Mouse (Mus musculus): ENCODE data around the gene Taf3. TPM values are rescaled to one million over a fixed set of nuclear protein-coding genes. Genes with fewer than 3 reads are reported as not detected.
A peak's percentile ranks its signal among the peaks of the same experiment; 100 is the strongest.

The Taf3 gene
- total RNA-seq, 1 experiment from 2014 or later = 14.4 TPM

DNA sequence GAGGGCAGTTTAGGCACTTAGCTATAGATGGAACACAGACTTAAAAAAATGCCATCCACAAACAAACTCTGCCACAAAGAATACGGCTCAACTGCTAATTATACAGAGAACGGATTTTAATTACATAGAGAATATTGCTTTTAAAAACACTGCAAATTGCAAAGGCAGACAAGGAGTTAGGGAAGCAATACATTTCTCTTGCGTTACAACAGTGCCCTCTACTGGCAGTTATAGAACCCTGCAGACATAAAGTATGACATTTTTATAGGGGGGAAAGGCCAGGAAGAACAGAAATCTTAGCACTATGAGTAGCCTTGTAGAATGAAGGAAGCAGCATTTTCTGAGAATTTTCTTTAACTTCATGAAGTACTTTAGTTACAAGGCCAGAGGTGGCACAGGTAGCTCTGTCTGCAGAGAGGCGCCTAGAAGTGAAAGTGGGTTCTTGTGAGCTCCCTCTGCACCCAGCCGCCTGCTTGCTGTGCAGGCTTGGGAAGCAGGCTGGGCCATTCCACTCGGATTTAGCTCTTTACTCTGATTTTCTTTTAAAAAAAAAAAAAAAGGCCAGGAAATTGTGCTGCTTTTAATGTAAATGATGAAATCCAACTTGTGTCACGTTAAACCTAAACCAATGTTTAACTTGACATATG lies 38.0 kb downstream of the Taf3 start:
- no peak for DNase-seq

DNA sequence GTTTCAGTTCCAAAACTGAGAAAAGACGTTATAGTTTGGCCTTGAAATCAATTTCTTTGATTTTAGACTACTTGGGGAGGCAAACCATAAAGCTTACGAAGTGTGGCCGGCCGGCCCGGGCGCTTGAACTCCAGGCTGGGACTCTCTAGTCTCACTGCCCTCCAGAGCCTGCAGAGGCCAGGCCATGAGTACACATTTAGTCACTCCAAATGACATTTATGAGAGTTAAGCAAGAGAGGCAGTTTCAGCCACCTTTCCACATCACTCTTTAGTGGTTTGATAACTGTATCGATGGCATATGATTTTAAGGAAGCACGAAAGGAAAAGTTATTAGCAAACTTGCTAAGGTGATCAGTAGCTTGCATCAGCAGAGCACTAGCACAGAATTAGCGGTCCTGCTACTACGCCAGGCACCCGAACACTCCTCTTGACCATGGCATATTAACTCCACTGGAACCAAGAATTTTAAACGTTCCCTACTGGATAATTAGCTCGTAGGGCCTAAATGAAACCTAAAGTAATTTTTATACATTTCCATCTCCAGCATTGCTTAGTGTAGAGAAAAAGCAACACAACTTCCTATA lies 38.6 kb downstream of the Taf3 start:
- DNase-seq = peak; percentile 22

DNA sequence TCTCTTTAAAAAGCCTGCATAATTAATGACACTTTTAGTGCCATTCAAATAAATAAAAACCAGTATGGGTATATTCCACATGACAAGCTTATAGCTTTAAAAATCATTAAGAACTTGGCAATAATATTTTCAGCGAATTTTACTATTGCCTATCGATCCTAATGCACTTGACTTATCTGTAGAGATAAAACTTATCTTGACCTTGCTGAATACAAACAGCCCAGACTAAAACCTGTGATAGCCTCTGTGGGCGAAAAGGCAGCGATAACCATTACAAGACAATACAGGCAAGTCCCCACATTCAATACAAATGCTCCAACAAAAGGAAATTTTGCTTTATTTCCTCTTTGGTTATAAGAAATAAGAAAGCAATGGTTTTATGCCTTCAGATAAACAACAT lies 39.8 kb downstream of the Taf3 start:
- DNase-seq = no peak

DNA sequence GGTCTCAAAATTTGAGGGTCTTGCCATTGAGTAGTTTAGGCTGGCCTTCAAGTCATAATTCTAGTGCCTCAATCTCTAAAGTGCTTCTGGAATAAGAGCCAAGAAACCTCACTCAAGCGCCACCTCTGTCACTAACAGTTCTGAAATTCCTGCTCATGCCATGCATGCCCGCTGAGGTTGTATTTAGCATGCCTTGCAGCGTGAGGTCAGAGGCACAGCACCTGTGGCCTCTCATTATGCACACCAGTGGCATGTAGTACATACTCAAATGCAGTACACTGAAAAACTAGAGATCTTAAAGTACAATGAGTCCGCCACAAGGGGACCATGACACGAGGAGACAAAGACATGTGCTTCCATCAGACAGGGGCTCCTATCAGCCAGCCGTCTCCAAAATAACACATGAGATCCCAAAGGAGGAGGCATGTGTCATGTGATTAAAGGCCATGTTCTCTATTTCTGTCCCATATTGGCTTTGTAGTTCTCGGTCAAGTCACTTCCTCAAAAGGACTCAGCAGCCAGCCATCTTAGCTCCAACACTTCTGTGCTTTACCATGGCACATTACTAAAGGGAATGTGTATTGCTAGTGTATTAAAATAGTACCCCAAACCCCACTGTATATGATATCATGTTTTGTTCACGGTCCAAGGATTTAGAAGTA lies 43.3 kb downstream of the Taf3 start:
- DNase-seq = no peak

DNA sequence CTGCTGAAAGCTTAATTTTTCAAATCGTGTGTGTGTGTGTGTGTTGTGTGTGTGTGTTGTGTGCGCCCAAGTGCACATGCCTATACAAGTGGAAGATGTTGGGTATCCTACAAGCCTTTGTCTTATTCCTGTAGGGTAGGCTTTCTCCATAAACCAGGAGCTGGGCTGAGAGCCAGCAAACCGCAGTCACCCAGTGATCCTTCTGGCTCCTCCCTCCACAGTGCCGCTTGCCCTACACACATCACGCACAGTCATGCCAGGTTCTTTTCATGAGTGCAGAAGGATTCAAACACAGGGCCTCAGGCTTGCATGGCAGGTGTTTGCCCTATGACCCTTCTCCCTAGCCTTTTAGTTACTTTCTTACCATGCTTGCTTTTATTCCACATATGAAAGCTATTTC lies 45.0 kb downstream of the Taf3 start:
- DNase-seq = peak; percentile 48

DNA sequence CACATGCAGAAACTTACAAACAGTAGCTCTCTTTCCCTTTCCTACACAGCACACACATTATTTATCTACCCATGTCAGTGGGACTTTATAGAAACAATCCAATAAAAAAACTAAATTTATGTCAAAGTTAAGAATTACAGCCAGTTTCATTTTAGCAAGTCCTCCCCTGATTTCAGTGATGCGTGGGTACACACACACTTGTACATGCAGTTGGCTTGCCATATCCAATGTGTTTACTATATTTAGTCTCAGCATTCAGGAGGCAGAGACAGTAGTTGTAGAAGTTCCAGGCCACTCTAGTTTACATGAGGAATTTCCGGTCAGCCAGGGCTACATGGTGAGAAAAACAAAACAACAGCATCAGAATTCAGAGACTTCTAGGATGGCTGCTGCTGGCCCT lies 46.8 kb downstream of the Taf3 start:
- DNase-seq = no peak

DNA sequence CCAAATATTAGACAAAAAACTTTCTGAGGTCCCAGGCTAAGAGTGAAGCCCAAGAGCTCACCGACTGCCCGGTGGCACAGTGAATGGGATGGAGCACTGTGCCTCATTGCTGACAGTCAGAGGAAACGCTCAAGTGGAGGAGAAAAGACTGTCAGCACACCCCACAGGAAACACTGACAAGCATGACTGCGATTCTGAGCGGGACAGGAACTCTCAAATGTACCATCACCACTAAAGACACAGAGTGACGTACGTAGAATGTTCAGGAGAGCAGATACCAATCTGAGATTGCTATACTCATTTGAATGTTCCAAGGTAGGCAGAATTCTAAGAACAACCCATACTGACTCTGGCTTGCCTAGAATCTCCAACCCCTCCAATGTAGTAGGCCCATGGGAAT lies 50.9 kb downstream of the Taf3 start:
- DNase-seq = no peak

DNA sequence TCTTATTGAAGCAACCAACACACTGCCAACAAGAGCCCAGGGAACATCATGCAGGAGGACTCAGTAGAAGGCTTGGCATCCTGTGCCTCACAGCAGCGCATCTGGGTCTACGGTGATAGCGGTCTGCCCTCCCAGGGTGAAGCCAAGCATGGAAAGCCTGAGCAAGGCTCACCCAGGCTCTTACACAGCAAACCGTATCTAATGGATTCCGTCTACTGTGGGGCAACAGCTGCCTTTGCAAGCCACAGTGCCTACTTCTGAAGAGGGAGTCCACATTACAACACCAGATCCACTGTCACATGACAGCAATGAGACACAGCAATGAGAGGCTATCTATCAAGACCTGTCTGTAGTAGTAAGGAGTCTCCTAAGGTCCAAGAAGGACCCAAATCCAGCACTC lies 52.3 kb downstream of the Taf3 start:
- DNase-seq = no peak

DNA sequence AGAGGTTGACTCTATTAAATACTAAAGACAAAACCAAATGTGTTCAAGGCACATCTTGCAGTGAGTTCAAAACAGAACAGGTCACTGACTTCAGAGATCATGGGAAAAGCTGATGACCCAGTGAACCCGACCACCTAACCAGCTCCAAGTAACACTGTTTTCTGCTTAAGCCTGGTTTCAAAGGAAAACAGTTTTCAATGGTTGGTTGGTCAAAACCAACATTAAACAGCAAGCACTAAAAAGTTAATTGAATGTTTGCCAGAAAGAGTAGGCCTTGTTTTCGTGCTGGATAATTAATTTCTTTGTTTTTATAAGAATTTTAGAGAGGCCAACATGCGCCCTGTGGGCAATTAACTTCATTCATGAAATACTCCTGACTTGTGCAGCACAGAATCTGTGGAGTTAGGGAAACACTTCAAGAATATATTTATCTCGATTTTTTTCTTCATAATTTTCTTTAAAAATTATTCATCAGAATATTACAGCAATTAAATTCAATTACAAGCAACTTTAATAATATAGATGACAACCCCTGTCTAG lies 57.6 kb downstream of the Taf3 start:
- no peak for DNase-seq

DNA sequence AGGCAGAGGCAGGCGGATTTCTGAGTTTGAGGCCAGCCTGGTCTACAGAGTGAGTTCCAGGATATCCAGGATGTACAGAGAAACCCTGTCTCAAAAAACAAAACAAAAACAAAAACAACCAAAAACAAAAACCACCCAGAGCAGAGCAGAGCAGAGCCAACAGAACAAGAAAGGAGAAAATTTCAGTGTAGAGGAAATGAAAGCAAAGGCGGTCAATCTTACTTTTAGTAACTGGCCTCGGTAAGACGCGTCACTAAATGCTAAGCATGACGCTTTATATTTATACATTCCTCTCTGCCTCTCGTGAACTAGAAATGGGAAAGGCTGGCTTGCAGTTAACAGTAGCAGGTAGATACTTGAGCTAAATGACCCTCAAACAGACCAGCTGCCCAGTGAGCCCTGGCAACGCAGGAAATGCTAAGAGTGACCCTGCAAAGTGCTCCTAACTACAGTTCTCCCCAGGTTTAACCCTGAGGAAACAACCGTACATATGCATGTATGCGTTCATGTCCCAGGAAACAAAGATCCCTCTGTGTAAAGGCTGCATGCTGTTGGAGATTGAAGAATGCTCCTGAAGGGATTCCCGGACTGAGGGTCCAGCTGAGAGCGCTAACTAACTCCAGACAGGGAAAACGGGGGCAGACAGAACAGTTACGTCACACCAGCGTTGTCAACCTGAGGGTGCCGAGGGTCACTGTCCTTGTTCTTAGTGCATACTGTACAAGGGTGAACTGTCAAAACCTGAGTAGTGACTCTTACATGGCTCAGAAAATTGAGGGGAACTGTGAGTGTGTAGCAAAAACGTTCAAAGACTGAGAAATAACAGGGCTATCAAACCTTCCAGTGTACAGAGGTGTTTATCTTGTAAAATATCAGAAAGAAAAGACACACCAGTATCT lies 58.5 kb downstream of the Taf3 start:
- no peak for DNase-seq

DNA sequence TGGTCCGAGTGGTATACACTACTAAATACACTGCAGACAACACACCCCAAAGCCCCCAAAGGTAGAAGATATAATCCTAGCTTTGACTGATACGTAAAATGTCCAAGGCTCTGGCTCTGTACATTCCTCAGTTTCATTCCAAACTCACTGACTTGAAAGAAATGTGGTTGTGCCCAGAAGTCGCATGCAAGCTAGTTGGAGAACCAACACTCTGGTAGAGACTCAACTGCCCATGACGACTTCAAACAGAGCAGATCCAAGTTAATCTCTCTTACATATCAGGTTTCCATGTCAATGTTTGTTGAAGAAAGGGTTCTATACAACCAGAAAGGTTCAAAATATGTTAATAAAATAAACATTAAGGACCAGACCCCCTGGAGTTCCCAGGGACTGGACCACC lies 60.1 kb downstream of the Taf3 start:
- DNase-seq = no peak

DNA sequence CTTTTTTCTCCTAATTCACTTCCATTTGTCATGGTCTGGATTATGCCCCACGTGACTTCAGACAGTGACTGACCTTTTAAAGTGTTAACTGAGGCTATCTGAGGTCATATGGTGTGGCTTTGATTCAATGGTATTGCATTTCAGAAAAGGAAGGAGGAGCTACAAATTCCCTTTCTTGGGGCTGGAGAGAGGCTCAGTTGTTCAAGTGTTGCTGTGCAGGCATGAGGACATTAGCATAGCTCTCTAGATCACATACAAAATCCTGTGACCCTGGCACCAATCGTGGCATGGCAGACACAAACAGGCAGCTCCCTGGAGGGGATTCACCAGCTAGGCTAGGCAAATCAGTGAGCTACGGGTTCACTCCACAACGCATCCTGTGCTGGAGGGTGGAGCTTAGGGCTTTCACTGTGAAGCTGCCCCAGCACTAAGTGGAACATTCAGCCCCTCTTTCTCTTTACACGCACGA lies 62.4 kb downstream of the Taf3 start:
- no peak for DNase-seq

DNA sequence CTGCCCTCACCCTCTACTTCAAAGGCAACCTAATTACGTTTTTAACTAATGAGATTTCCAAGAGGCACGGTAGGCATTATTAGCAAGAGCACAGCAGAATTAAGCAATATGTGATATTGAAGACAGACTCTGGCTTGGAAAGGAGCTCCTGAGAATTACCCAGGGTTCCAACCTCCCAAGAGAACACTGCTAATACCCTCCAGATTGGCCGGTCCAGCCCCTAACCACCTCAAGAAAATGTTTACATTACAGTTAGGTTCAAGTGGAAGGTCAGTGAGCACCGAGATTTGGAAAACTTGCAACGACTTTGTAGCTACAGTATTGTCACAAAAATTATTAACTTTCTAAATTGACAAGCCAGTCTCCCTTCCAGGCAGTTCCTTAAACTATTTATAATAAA lies 66.0 kb downstream of the Taf3 start:
- DNase-seq = no peak

DNA sequence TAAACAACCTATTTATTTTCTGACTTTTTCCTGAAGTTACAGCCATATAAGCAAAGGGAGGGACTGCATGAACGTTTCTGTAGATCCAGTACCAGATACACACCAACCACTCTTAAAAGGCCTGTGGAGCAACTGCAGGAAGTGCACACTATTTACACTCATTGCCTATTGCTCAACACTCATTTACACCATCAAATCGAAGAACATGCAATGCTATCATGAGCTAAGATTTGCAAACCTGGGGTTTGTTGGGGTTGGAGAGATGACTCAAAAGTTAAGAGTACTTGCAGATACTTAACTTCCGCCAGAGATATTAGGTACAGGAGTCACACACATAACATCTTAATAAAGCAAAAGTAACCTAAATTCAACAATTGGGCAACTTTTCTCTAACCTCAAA lies 76.5 kb downstream of the Taf3 start:
- no peak for DNase-seq

DNA sequence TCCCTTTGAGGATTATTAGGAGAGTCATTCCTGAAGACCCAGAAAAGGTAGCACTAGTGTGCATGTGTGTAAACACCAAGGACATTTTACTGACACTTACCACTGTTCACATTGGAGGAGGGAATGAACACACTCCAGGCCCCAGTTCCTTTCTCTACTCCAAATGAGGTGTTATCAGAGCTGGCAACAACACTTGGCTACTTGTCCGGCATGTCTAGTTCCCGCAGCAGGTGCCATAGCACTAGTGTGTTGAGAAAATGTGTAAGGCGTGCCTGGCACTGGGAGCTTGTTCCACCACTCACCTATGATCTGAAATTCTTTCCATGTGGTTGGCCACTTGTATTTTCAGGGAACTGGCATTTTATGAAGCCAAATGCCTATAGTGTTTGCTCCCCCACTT lies 77.8 kb downstream of the Taf3 start:
- DNase-seq = no peak

DNA sequence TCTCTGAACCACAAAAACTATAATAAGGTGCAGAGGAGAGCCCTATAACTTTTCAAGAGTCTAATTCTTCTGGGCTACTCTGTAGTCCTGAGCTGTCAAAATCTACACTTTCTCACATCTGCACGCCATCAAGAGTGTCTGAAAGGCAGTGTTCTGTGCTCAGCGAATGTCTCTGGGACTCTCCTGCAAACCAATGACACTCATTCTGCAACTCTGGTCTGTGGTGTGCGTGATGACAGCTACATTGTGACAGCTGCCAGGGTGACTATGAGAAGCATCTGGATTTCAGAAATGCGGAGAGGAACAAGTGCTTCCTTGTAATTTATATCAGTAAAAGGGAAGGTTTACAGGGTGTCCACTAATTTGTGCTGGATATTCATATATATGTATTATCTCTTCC lies 78.2 kb downstream of the Taf3 start:
- DNase-seq = no peak

DNA sequence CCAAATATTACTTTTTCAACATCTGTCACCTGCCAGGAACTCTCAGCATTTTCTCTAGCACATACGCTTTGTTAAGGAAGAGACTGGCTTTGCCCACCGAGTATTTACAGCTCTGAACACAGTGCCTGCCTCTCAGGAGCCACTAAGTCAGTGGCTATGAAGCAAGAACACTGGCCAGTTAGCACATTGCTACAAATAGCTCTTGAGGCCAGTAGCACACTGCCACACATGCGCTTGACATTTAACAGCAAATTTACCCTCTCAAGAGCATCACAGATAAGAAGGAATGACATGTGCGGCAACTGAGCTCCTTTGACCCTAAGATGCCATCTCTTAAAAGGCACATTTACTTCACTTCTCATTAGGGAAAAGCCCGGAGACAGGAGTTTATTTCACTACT lies 78.7 kb downstream of the Taf3 start:
- DNase-seq = no peak

DNA sequence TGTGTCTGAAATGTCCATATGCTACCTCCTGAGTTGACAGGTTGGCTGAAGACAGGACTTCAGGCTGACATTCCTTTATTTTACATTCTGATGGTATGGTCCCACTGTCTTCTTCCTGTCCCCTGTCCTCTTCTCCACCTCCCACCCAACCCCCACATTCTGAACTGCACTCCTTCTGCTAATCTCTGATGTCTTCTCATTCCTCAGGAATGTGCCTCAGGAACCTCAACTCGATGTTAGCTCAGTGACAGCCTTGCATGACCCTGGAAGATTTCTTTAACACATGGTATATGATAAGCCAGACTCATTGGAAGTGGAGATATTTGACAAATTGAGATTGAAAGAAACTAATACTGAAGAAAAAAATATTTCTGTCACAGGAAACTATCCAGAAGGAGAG lies 81.8 kb downstream of the Taf3 start:
- DNase-seq = no peak

DNA sequence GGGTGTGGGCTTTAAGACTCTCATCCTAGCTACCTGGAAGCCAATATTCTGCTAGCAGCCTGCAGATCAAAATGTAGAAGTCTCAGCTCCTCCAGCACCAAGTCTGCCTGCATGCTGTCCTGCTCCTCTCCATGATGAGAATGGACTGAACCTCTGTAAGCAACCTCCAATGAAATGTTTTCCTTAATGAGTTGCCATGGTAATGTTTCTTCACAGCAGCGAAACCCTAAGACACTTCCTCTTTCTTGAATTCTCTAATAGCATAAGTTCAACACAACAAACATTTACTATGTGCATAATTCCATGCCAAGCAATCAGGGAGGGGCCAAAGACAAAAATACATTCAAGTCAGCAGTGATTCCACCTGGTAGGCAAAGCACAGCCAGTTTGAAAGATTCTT lies 82.8 kb downstream of the Taf3 start:
- no peak for DNase-seq

DNA sequence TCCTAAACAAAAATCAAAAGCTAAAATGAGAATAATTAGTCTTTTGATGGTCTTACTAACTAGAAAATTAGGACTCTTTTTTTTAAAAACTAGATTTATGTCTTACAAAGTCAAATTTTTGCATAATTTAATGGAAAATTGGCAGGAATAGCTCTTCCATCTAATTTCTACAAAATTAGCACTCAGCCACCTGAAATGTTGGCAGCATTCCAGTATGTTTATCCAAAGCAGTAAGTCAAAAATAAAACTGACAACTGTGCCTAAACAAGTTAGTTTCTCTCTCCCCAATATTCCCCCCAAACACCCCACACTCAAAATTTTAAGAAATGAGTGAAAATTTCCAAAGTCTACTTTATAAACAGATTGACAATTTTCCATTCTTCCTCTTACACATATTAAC lies 85.5 kb downstream of the Taf3 start:
- DNase-seq = no peak

DNA sequence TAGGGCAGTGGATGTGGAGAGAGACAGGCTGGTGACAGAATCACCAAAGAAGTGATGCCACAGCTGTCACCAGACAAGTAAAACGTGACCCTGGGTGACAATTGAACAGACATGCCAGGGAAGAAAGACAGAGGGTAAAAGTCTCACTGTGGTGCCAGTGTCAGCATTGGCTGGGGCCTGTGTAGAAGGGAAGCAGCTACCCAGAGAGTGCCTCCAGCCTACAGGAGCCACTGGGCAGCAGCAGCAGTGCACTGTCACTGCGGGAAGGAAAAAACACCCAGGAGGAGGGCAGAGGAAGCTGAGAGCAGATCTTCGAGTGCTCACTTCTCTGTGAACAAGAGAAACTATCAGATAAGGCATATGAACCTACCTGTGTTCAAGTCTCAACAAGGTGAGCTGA lies 86.7 kb downstream of the Taf3 start:
- DNase-seq = no peak

DNA sequence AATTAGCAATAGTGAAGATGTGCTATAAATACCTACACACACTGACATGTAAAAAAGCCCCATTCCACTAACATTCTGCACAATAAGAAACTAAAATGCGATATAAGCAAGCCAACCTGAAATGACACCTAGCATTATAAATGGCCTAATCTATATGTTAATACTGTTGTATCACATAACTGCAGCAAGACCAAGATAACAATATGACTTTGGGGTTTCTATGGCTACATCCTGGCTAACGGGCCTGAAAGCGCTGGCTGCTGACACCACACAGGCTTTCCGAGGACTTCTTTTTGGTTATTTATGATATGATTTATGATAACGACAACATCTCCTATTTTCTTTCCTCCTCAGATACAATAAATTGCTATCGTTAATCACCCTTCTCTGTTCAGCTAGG lies 90.4 kb downstream of the Taf3 start:
- DNase-seq = no peak

DNA sequence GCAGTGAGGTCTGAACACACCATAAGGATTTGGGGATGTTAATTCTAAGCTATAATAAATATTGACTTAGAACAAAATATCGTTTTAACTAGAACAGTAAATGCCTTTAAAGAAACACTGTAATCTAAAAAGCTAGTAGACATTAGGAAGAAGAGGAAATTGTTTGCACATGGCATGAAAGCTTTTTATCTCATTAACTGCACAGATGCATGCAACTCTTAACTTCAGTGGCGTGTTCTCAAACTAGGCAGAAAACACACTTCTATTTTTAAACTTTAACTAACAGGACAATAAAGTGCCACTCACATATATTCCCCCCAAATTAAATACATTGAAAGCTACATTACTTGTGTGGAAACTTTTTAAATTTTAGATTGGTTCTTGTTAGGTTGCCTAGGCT lies 91.8 kb downstream of the Taf3 start:
- DNase-seq = no peak
